Mouse (Mus musculus): Measurements from ENCODE around the gene Atxn1. TPM values are rescaled to one million over a fixed set of nuclear protein-coding genes. Genes with fewer than 3 reads are reported as not detected.

Gene Atxn1
- polyA plus RNA-seq, 1 experiment from 2014 or later = 5.9 TPM

DNA sequence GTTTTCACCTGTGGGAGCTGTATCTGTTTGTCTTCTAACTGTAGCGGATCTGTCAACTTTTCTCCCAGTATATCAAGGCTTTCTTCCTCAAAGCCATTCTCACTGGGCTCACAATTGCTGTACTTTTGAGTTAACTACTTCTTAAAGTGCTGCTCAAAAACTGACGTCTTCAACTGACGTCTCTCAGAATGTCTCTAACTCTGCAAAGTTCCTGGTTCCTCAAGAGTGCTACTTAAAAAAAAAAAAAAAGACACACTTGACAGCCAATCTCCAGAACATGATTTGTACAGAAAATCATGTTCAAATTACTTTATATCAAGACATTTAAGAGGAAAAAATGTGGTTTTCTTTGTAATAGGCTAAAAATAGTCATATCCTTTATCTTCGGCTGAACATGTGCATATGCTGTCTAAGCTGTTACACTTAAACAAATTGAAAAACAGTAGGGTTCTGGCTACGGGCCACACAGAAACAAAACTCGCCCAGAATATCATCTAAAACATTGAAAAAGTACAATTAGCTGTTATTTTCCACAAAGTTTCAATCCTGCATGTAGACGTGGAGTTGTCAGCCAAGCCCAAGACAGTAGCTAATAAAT is 249.1 kb downstream of the Atxn1 start:
- H3K4me2 ChIP-seq (replicated peaks; ENCODE audit: low read depth, low read length) = no peak overlapping the region
- H3K9ac ChIP-seq (replicated peaks; ENCODE audit: low read length) = no peak overlapping the region
- no peaks in the 10 kb centered on the region for H3K36me3 ChIP-seq (ENCODE audit: insufficient read depth, low read length)
- no peak for ATAC-seq (ENCODE audit: low FRiP score, low TSS enrichment)
- no peaks in the 10 kb centered on the region for H3K27me3 ChIP-seq (ENCODE audit: insufficient read depth, low read length)
- H3K4me3 ChIP-seq (ENCODE audit: low read length) = no peak overlapping the region
- no peaks in the 10 kb centered on the region for H3K9me3 ChIP-seq (ENCODE audit: low read length)
- 61% methylated on average over 7 of the region's 7 CpGs for WGBS
- H3K4me1 ChIP-seq (ENCODE audit: insufficient read depth, low read length) = 0 out of 2 replicates have a peak, but pooled peaks cover 3% of the 10 kb centered on the region
- no peak overlapping the region for H3K27ac ChIP-seq (ENCODE audit: low read length)

DNA sequence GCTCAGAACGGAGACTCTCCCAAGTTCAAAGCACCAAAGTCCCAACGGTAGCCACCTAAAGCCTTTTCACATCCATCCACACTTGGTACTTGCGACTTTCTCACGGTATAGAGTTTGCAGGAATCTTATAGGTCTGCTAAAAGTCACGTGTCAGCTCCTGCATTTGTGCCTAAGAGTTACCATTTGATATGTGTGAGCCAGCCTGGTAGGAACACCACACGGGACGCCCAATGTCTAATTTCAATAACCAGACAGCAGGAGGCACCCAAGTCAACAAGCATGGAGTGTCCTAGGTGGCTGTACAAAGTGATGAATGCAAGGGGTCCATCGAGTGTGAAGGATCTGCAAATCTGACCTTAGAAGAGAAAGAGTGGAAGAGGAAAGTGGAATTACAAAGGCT is 254.8 kb downstream of the Atxn1 start:
- Histone ChIP-seq H3K36me3 (ENCODE audit: insufficient read depth, low read length) (no peaks in the 10 kb centered on the region), H3K9ac (replicated peaks; ENCODE audit: low read length) (no peak overlapping the region), H3K9me3 (ENCODE audit: low read length) (no peaks in the 10 kb centered on the region), H3K4me2 (replicated peaks; ENCODE audit: low read depth, low read length) (no peak overlapping the region), H3K27me3 (ENCODE audit: insufficient read depth, low read length) (no peaks in the 10 kb centered on the region), H3K27ac (ENCODE audit: low read length) (no peak overlapping the region), H3K4me1 (ENCODE audit: insufficient read depth, low read length) (no peaks in the 10 kb centered on the region), H3K4me3 (ENCODE audit: low read length) (no peak overlapping the region)
- no peak for ATAC-seq (ENCODE audit: low FRiP score, low TSS enrichment)
- WGBS = 88% methylated on average over 8 of the region's 8 CpGs

DNA sequence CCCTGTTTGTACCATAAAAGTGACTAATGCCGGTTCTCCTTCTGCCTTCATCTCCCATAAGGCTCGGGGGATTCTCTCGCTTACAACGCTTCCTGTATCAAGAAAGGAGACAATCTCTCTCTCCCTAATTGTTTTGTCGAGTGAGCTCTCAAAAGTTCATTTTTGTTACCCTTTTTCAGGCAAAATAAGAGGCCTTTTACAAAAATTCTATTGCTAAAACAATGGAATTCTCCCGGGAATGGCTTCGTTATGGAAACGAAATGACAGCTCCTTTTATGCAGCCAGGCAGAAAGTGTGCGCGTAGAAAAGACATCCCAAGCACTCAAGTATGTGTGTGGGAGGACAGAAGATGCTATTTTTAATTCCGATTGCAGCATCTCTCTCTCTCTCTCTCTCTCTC is 255.4 kb downstream of the Atxn1 start:
- no peak for ATAC-seq (ENCODE audit: low FRiP score, low TSS enrichment)
- Histone ChIP-seq H3K27ac (ENCODE audit: low read length) (no peak overlapping the region), H3K36me3 (ENCODE audit: insufficient read depth, low read length) (no peaks in the 10 kb centered on the region), H3K9me3 (ENCODE audit: low read length) (no peaks in the 10 kb centered on the region), H3K4me3 (ENCODE audit: low read length) (no peak overlapping the region), H3K9ac (replicated peaks; ENCODE audit: low read length) (no peak overlapping the region), H3K27me3 (ENCODE audit: insufficient read depth, low read length) (no peaks in the 10 kb centered on the region), H3K4me2 (replicated peaks; ENCODE audit: low read depth, low read length) (0 out of 2 replicates have a peak overlapping the region, but pooled peaks have one; percentile 28), H3K4me1 (ENCODE audit: insufficient read depth, low read length) (no peaks in the 10 kb centered on the region)
- WGBS = 55% methylated on average over 11 of the region's 11 CpGs

DNA sequence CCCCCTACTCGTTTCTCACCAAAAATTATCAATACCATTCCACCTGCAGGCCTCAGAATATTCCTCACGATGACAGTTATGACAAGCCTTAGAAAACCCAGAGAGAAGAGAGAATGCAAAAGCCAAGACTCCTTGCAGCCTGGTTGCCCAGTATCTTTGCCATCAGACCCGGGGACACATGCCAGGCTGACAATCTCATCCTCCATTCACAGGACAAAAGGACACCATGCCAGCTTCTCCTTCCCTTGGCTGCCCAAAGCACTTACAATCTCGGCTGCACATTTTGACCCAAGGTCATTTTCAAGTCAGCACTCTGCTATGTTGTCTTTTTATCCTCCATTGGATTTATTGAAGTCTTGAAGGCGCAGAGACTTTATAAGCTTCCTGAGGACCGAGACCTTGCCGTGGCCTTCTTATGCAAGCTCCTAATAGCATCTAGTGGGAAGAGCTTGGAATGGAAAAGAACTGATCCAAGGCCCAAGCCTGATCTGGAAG is 263.5 kb downstream of the Atxn1 start:
- no peak overlapping the region for H3K9ac ChIP-seq (replicated peaks; ENCODE audit: low read length)
- no peak overlapping the region for H3K4me2 ChIP-seq (replicated peaks; ENCODE audit: low read depth, low read length)
- WGBS = 54% methylated on average over 7 of the region's 7 CpGs
- no peaks in the 10 kb centered on the region for H3K27me3 ChIP-seq (ENCODE audit: insufficient read depth, low read length)
- peaks cover 4% of the 10 kb centered on the region; the same call in 1 of the 2 replicates for H3K36me3 ChIP-seq (ENCODE audit: insufficient read depth, low read length)
- H3K4me3 ChIP-seq (ENCODE audit: low read length) = no peak overlapping the region
- H3K4me1 ChIP-seq (ENCODE audit: insufficient read depth, low read length) = no peaks in the 10 kb centered on the region
- no peaks in the 10 kb centered on the region for H3K9me3 ChIP-seq (ENCODE audit: low read length)
- ATAC-seq (ENCODE audit: low FRiP score, low TSS enrichment) = no peak
- no peak overlapping the region for H3K27ac ChIP-seq (ENCODE audit: low read length)

DNA sequence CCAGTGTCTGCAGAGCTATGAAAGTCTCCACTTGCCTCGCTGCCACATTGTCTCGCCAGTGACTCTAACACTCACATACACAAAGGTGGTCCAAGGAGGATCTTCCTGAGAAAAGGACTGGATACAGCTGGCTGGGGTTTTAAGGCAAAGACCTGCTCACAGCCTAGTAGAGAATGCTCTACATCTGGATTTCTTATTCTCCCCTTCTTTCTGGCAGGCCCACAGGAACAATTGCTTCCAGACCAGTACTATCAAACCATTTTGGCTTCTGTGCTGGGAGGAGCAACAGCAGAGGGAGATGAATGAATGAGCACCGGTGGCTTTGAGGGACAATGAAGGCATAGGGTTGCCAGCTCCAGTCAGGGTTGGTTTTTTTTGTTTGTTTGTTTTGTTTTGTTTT is 265.8 kb downstream of the Atxn1 start:
- Histone ChIP-seq H3K4me2 (replicated peaks; ENCODE audit: low read depth, low read length) (no peak overlapping the region), H3K36me3 (ENCODE audit: insufficient read depth, low read length) (peaks cover 8% of the 10 kb centered on the region; the same call in 1 of the 2 replicates), H3K4me1 (ENCODE audit: insufficient read depth, low read length) (peaks cover 3% of the 10 kb centered on the region), H3K27ac (ENCODE audit: low read length) (no peak overlapping the region), H3K9me3 (ENCODE audit: low read length) (peaks cover 3% of the 10 kb centered on the region; the same call in 1 of the 2 replicates), H3K9ac (replicated peaks; ENCODE audit: low read length) (no peak overlapping the region), H3K4me3 (ENCODE audit: low read length) (no peak overlapping the region), H3K27me3 (ENCODE audit: insufficient read depth, low read length) (no peaks in the 10 kb centered on the region)
- ATAC-seq (ENCODE audit: low FRiP score, low TSS enrichment) = no peak
- WGBS = 77% methylated on average over 3 of the region's 3 CpGs

DNA sequence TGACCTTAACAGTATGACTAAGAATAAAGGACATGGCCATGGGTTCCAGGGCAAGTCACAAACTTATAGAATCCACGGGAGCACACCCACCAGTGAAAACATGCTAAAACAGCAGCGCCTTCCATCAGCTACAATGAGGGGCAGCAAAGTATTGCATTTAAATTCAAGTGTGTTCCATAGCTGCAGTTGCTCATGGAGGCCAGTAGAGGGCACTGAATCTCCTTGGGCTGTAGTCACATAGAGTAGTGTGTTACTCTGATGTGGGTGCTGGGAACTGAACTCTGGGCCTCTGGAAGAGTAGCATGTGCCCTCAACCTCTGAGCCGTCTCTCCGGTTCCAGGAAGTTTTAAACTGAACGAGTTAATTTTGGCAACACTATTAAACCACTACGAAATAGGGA is 268.8 kb downstream of the Atxn1 start:
- H3K4me2 ChIP-seq (replicated peaks; ENCODE audit: low read depth, low read length) = no peak overlapping the region
- ATAC-seq (ENCODE audit: low FRiP score, low TSS enrichment) = no peak
- 97% methylated on average over 6 of the region's 6 CpGs for WGBS

DNA sequence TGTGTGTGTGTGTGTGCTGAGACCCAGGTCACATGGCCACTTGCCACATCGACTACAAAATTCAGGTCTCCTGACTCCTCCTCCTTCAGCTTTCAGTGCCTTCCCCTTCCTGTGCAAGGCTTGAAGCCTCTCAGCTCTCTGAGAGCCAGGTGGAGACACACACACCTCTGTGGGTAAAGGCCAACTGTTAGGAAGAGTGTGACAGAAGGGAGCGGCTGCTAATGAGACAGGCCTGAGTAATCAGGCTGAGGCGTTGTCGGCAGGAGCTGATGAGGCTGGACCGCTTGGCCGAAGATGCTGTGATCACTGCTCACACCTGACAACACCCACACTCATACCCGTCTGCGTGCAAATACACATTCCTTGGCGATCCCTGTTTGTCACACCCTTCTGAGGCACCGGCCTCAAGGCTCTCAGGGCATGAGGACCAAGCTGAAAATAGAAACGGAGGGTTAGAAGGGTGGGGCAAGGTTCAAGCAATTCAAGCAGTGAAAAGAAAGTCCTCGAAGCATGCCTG is 269.8 kb downstream of the Atxn1 start:
- H3K27me3 ChIP-seq (ENCODE audit: insufficient read depth, low read length) = no peaks in the 10 kb centered on the region
- WGBS = 56% methylated on average over 12 of the region's 12 CpGs
- peaks cover 25% of the 10 kb centered on the region for H3K4me1 ChIP-seq (ENCODE audit: insufficient read depth, low read length)
- no peak overlapping the region for H3K27ac ChIP-seq (ENCODE audit: low read length)
- H3K9me3 ChIP-seq (ENCODE audit: low read length) = peaks cover 3% of the 10 kb centered on the region; the same call in 1 of the 2 replicates
- ATAC-seq (ENCODE audit: low FRiP score, low TSS enrichment) = peak; percentile 57; the same call in 1 of the 2 replicates
- H3K36me3 ChIP-seq (ENCODE audit: insufficient read depth, low read length) = peaks cover 8% of the 10 kb centered on the region; the same call in 1 of the 2 replicates
- H3K4me3 ChIP-seq (ENCODE audit: low read length) = no peak overlapping the region
- no peak overlapping the region for H3K4me2 ChIP-seq (replicated peaks; ENCODE audit: low read depth, low read length)
- H3K9ac ChIP-seq (replicated peaks; ENCODE audit: low read length) = no peak overlapping the region

More for the DNA sequence above, 268.8 kb downstream of the Atxn1 start:
- H3K27me3 ChIP-seq (ENCODE audit: insufficient read depth, low read length) = no peaks in the 10 kb centered on the region
- peaks cover 8% of the 10 kb centered on the region; the same call in 1 of the 2 replicates for H3K36me3 ChIP-seq (ENCODE audit: insufficient read depth, low read length)
- no peak overlapping the region for H3K27ac ChIP-seq (ENCODE audit: low read length)
- peaks cover 25% of the 10 kb centered on the region for H3K4me1 ChIP-seq (ENCODE audit: insufficient read depth, low read length)
- H3K9me3 ChIP-seq (ENCODE audit: low read length) = peaks cover 3% of the 10 kb centered on the region; the same call in 1 of the 2 replicates
- H3K4me3 ChIP-seq (ENCODE audit: low read length) = no peak overlapping the region
- no peak overlapping the region for H3K9ac ChIP-seq (replicated peaks; ENCODE audit: low read length)

DNA sequence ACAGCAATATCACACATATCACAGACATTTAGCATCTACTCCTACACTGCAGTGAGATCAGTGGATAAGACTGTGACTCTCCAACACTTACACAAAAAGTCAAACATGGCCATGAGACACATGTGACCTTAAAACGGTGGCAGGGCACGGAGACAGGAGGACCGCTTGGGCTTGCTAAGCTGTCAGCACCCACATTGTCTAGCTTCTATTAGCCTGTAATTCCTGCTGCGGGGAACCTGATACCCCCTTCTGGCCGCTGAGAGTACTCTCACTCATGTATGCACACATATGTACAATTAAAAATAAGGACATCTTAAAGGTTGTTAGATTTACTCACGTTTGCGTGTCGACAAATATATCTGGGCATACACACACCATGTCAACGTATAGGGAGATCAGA is 270.9 kb downstream of the Atxn1 start:
- 88% methylated on average over 9 of the region's 9 CpGs for WGBS
- Histone ChIP-seq H3K4me1 (ENCODE audit: insufficient read depth, low read length) (peaks cover 25% of the 10 kb centered on the region), H3K4me3 (ENCODE audit: low read length) (no peak overlapping the region), H3K36me3 (ENCODE audit: insufficient read depth, low read length) (peaks cover 8% of the 10 kb centered on the region; the same call in 1 of the 2 replicates), H3K9ac (replicated peaks; ENCODE audit: low read length) (no peak overlapping the region), H3K9me3 (ENCODE audit: low read length) (peaks cover 3% of the 10 kb centered on the region; the same call in 1 of the 2 replicates), H3K27ac (ENCODE audit: low read length) (no peak overlapping the region), H3K27me3 (ENCODE audit: insufficient read depth, low read length) (no peaks in the 10 kb centered on the region), H3K4me2 (replicated peaks; ENCODE audit: low read depth, low read length) (no peak overlapping the region)
- ATAC-seq (ENCODE audit: low FRiP score, low TSS enrichment) = no peak

DNA sequence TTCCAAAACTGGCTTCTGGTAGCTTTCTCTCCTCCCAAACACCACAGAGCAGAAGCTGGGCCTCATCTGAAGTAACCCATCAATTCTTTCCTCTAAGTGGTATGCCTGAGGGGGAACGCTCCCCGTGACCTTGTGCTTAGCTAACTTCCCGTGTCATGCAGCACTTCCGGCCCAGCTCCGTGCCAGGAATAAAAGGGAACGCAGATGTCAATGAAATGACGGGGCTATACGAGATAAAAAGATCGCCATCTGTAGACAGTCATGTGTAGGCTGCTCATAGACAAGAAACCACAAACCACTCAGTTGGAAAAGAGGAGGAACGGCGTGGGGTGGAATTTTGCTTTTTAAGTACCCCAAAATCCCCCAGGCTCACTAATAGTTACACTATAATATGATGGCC is 271.3 kb downstream of the Atxn1 start:
- WGBS = 48% methylated on average over 11 of the region's 11 CpGs
- no peak for ATAC-seq (ENCODE audit: low FRiP score, low TSS enrichment)
- no peaks in the 10 kb centered on the region for H3K27me3 ChIP-seq (ENCODE audit: insufficient read depth, low read length)

DNA sequence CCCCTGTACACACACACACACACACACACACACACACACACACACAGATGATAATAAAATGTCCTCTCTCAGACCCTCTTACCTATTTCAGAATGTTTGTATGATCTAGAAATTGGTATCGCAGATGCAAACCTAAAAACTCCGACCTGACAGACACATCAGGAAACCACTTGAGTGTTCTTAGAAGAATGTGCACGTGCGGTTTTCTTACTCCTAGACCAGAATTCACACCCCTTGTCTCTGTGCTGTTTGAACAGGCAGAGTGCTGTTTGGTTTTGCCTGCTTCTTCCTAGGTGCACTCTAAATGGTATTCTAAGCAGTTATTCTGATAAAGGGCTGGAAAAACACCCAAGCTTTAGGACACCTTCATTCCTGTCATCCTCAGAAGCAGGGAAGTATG is 271.7 kb downstream of the Atxn1 start:
- 73% methylated on average over 4 of the region's 4 CpGs for WGBS
- H3K9me3 ChIP-seq (ENCODE audit: low read length) = peaks cover 3% of the 10 kb centered on the region; the same call in 1 of the 2 replicates
- no peaks in the 10 kb centered on the region for H3K27me3 ChIP-seq (ENCODE audit: insufficient read depth, low read length)
- no peak overlapping the region for H3K4me3 ChIP-seq (ENCODE audit: low read length)
- peaks cover 25% of the 10 kb centered on the region for H3K4me1 ChIP-seq (ENCODE audit: insufficient read depth, low read length)
- peaks cover 8% of the 10 kb centered on the region; the same call in 1 of the 2 replicates for H3K36me3 ChIP-seq (ENCODE audit: insufficient read depth, low read length)
- no peak overlapping the region for H3K4me2 ChIP-seq (replicated peaks; ENCODE audit: low read depth, low read length)
- no peak for ATAC-seq (ENCODE audit: low FRiP score, low TSS enrichment)
- H3K9ac ChIP-seq (replicated peaks; ENCODE audit: low read length) = no peak overlapping the region
- H3K27ac ChIP-seq (ENCODE audit: low read length) = no peak overlapping the region

More for the DNA sequence above, 271.3 kb downstream of the Atxn1 start:
- Histone ChIP-seq H3K4me1 (ENCODE audit: insufficient read depth, low read length) (peaks cover 25% of the 10 kb centered on the region), H3K9me3 (ENCODE audit: low read length) (peaks cover 3% of the 10 kb centered on the region; the same call in 1 of the 2 replicates), H3K27ac (ENCODE audit: low read length) (no peak overlapping the region), H3K4me2 (replicated peaks; ENCODE audit: low read depth, low read length) (no peak overlapping the region), H3K9ac (replicated peaks; ENCODE audit: low read length) (no peak overlapping the region), H3K36me3 (ENCODE audit: insufficient read depth, low read length) (peaks cover 8% of the 10 kb centered on the region; the same call in 1 of the 2 replicates), H3K4me3 (ENCODE audit: low read length) (no peak overlapping the region)
